Mouse (Mus musculus): ENCODE measurements at regions not wholly inside any gene's neighbourhood (a gene's known extent, or its start where the extent isn't known, plus 50 kb on each side); places are given as distances from the start of the nearest gene placed in this dataset.

DNA sequence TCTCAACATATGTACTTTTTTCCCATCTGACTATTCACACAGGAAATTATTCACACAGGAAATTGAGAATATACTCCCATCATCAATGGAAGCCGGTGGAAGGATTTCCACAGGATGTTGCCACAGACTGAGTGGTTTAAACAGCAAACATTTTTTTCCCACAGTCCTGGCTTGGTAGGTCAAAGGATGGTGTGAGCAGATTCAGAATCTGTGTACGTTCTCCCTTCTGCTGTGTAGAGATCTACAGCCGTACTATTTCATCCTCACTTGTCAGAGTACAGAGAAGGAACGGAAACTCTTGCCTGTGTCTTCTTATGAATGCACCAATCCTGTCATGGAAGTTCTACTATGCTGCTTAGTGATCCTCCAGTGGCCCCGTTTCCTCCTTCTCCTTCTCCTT is 261.2 kb upstream of the P2ry1 start:
- no peak for TF ChIP-seq CTCF (IDR thresholded peaks at IDR 0.05; ENCODE audit: low read depth, low read length)
- TF ChIP-seq POLR2A (IDR thresholded peaks at IDR 0.05; ENCODE audit: insufficient read depth, low read length) = no peak
